Mouse (Mus musculus): ENCODE measurements around the gene Zswim4.

Zswim4 gene

GRCm38 (mm10) chr8:84200126-84200555, 36.7 kb downstream of the Zswim4 start:
- DNase-seq (ENCODE audit: low spot score): no peak

GRCm38 (mm10) chr8:84199348-84200125, 37.3 kb downstream of the Zswim4 start:
- no peak for DNase-seq (ENCODE audit: low spot score)

GRCm38 (mm10) chr8:84198871-84199270, 38.0 kb downstream of the Zswim4 start:
- DNase-seq (ENCODE audit: low spot score): no peak

GRCm38 (mm10) chr8:84197922-84198774, 38.7 kb downstream of the Zswim4 start:
- DNase-seq (ENCODE audit: low spot score): peak; percentile 90

- peak; percentile 62 for DNase-seq (ENCODE audit: low spot score)
These were observed 39.5 kb downstream of the Zswim4 start for GRCm38 (mm10) chr8:84197141-84197921.

- DNase-seq (ENCODE audit: low spot score): no peak
These were observed 42.6 kb downstream of the Zswim4 start for GRCm38 (mm10) chr8:84194224-84194743.

GRCm38 (mm10) chr8:84193566-84193965, 43.3 kb downstream of the Zswim4 start:
- DNase-seq (ENCODE audit: low spot score): no peak

GRCm38 (mm10) chr8:84193161-84193560, 43.7 kb downstream of the Zswim4 start:
- DNase-seq (ENCODE audit: low spot score): no peak

GRCm38 (mm10) chr8:84192555-84192954, 44.3 kb downstream of the Zswim4 start:
- DNase-seq (ENCODE audit: low spot score): peak; percentile 79

GRCm38 (mm10) chr8:84192023-84192422, 44.8 kb downstream of the Zswim4 start:
- DNase-seq (ENCODE audit: low spot score): peak; percentile 66

GRCm38 (mm10) chr8:84190191-84190867, 46.5 kb downstream of the Zswim4 start:
- no peak for DNase-seq (ENCODE audit: low spot score)

GRCm38 (mm10) chr8:84189603-84190002, 47.3 kb downstream of the Zswim4 start:
- DNase-seq (ENCODE audit: low spot score): no peak

GRCm38 (mm10) chr8:84188671-84189070, 48.2 kb downstream of the Zswim4 start:
- no peak for DNase-seq (ENCODE audit: low spot score)

GRCm38 (mm10) chr8:84187065-84187755, 49.6 kb downstream of the Zswim4 start:
- DNase-seq (ENCODE audit: low spot score): no peak

GRCm38 (mm10) chr8:84186547-84186946, 50.3 kb downstream of the Zswim4 start:
- peak; percentile 63 for DNase-seq (ENCODE audit: low spot score)

- no peak for DNase-seq (ENCODE audit: low spot score)
These were observed 51.7 kb downstream of the Zswim4 start, which contains the start of gene Nanos3 for GRCm38 (mm10) chr8:84185117-84185516. Nanos3 (minus strand) TSS chr8:84185217.

GRCm38 (mm10) chr8:84184085-84185043, 52.5 kb downstream of the Zswim4 start:
- DNase-seq (ENCODE audit: low spot score): no peak

GRCm38 (mm10) chr8:84183261-84184084, 53.4 kb downstream of the Zswim4 start:
- DNase-seq (ENCODE audit: low spot score): no peak

GRCm38 (mm10) chr8:84182833-84183232, 54.0 kb downstream of the Zswim4 start:
- DNase-seq (ENCODE audit: low spot score): no peak

Measured in spleen, adult 12 weeks (tissue).